Mouse (Mus musculus) adrenal gland, adult (tissue): ENCODE results near the gene Rsrc1.

Experiments used
- DNase-seq, 2 experiments: peaks; one replicate each; pipeline ENCODE4 v3.0.0; 2022 to 2023; ENCODE audit warnings: low spot score in 1 of 2; ENCODE audit not compliant: inconsistent age in 2 of 2

The Rsrc1 gene

DNA sequence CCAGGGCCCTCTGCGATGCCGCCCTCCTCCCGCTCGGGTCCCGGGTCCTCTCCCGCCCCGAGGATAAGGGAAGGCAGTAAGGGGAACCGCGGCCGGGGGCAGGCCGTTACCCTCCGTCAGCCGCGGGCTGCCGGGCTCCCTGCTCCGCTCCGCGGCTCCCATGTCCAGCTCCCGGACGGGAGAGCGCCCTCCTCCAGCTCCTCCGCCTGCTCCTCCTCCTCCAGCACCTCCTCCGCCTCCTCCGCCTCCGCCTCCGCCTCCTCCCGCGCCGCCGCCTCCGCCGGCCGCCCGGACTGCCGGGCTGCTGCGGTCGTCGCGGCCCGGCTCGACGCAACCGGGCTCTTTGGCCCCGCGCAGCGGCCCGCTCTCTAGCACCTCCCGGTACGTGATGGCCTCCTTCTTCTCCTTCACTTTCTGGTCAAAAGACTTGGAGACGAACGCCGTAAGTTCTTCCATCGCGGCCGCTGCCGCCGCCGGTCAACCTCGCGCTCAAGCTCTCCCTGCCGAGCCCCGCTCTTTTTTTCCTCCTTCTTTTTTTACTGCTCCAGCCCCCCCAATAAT is at the start of gene Rsrc1:
Gene Rsrc1, plus strand, starts transcription at position 290 of the 561 bp plus-strand sequence.
- DNase-seq, result peak; percentile 80 to 90

DNA sequence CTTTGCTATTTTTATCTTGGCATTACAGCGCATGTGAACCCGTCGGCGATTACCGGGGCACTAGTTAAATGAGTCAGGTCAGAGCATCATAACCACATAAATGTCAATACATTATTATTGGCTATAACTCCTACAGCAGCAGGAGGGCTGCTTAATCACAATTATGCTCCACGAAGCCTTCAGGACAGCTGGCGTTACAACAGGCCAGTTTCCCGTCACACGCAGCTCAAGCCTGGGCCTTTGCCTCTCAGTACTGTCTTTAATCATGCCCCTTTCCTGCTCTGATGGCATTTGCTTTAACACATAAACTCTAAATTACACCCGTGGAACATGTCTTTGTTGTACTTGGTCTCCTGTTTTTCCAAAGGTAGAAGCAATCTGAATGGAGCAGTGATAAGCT is 41.5 kb upstream of the Rsrc1 start:
- DNase-seq, result no peak

DNA sequence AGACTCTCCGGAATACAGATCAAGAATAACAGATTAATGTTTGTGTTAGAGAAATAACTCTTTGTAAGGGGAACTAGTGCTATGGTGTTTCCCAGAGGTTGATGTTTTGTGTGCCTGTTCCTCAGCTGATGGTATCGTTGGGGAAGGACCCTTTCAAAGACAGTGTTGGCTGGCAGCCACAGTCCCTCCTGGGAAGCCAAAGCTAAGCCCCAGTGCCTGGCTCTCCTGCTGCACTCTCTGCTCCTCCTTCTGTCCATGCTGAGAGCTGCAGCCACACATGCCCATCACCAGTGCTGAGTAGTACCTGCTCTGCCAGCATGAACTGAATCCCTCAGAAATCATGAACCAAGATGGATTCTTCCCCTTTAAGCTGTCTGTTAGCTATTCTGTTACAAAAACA is 26.1 kb upstream of the Rsrc1 start:
- no peak for DNase-seq

DNA sequence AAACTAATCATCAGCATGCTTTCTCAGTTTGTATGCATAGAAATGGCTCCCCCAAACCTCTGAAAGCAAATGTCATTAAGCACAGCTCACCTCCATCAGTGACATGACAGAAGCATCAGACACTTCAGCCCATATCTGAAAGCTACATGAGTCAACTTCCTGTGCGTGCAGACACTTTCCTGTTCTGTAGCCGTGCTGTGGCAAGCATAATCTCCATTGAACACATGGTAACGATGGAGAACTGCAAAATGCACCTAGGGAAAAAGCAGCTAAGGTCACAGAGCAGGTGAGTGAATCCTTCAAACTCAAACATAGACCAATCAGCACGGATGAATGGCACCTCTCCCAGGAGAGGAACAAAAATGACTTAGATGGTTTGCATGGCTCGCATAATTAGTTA is 21.2 kb upstream of the Rsrc1 start:
- no peak for DNase-seq

DNA sequence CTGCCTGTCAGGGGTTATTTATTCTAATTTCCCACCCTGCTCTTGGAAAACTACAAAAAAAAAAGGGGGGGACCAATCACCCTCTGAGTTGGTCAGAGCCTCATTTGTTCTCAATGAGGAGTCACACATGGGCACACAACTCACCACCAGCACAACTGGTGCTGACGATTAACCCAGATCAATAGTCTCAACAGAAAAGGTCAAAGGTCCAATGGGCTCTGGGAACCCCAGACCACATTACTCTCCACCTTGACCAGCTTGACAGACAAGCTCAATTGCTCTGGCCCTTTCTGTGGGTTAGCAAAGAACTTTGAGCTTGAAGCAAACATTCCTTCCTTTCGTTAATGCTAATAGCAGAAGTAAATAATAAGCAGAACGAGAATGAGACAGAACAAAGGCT is 16.3 kb upstream of the Rsrc1 start:
- no peak for DNase-seq

DNA sequence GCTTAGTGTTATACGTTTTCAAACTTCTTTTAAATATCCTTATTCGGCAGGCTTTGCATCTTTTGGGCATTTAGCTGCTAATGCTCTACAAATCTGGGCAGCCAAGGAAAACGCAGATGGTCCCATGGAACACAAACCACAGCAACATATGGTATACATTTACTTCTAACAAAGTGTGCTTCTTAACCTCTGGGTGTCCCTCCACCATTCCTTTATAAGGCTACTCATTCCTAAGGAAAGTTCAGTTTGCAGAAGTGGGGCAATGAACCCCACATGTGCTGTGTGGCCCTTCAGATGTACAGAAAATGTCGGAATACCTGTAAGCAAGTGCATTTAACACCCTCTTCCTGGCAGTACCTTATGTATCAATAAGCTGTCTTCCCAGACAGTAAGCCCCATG is 13.7 kb upstream of the Rsrc1 start:
- DNase-seq, result no peak

DNA sequence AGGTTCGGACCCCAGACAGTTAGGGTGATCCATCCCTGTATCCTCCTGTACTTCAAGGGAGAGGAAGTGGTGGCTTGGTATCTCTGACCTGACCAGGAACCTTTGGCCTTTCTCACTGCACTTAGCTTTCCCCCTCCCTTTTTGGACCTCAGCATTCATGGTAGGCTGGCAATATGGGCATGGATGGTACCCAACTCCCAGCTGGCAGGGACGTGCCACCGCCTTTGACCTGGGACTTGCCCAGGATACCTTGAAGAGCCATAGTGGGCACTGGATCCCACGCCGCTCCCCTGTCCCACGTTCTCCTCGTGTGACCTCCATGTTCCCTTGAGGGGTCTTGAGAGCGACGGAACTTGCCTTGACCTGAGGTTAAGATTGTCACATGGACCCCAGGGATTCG is 10.9 kb upstream of the Rsrc1 start:
- no peak for DNase-seq

DNA sequence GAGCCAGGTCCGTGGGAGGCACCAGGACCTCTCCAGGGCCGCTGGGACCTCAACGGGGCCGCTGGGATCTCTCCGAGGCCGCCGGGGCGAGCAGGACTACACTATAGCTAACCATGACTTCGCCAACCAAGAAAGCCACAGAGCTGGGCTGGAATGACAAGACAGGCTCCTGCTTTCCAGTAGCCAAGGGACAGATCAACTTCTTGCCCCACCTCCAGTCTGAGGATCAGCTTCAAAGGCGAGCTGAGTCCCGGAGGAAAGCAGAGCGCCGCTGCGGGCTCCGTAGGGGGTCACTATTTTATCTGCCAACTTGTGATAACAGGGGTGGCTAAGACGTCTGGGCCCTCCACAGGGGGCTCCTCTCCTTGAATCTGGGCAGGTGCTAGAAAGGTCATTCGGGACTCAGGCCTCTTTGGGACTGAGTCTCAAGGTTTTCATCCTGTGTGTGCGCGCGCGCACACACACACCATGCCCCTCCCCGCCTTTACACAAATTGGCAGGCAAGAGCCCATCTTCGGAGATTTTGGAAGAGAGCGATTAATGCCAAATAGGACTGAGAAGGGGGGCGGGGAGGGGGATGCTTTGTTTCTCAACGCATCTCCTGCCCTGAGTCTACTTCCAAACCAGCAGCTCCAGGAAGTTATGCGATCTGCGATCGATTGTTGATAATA is 10.4 kb upstream of the Rsrc1 start:
- DNase-seq, result peak in 1 of 2 experiments; percentile 26

DNA sequence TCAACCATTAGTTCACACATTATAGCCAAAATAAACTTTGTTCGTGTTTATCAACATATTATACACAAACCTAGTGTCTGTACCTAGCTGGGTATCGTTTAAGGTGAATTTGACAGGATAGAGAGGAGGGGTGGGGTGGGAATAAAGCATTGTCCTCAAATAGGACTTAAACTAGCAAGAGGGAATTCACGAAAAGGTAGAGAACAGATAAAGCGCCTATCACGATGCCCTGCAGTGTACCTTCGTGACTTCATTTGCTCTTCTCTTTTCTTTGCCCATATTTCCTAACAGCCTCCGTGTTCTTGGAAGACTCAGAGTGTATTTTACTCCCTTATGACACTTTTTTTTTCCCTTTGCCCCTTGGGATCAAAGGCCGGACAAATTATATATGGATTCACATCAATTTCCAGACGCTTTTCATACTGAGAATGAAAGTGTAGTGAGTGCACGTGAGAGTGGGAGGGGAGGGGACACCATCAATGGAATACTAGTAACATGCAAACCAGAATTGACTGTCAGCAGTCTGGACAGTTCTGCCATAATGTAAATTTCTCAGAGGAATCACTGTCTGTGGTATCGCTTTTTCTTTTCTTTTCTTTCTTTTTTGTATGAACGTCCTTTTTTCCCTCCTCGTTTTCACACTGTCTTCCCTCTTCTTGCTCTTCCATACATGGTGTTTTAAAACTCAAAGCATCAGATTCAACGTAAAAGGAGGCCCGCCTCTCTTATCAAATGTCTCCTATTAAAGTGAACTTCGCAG is 8.8 kb upstream of the Rsrc1 start:
- DNase-seq, result peak in 1 of 2 experiments; percentile 31

DNA sequence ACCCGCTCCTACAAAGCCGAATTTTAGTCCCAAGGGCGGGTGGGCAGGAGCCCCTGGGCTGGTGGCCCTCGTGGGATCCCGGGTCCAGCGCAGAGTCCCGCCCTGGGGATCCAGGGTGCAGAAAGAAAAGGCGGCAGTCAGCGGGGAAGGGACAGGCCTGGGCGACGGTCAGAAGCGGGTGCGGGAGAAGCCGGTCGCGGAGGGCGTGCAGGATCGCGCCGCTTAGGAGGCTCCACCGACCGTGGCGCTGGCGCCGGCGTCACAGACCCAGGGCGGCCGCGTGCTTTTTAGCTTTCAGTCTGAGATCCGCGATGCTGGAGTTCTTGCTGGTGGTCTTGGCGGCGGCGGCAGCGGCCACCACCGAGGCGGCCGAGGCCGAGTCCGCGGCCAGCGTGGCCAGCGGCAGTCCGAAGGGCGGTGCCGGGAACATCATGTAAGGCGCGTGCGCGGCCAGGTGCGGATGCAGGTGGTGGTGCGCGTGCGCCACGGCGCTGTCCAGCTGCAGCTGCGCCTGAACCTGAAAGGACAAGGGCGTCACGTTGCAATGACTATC is 7.7 kb upstream of the Rsrc1 start:
- DNase-seq, result peak; percentile 24 to 66

DNA sequence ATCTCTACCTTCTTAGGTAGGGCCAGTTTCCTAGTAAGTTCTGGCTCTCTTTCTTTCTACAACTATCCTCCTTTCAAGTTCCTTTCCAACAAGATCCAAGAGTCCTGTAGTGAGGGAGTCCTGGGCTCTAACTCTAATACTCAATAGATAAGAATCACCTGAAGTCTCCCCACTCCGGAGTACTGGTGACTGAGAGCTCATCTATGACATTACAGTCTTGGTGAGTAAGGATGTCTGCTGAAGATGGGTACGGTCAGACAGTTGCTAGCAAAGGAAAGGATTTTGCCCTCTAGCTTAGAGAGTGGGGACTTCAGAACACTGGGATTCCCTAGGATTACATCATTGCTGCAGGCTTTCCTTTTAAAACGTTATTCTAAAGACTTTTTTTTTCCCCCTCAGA is 6.7 kb upstream of the Rsrc1 start:
- no peak for DNase-seq

DNA sequence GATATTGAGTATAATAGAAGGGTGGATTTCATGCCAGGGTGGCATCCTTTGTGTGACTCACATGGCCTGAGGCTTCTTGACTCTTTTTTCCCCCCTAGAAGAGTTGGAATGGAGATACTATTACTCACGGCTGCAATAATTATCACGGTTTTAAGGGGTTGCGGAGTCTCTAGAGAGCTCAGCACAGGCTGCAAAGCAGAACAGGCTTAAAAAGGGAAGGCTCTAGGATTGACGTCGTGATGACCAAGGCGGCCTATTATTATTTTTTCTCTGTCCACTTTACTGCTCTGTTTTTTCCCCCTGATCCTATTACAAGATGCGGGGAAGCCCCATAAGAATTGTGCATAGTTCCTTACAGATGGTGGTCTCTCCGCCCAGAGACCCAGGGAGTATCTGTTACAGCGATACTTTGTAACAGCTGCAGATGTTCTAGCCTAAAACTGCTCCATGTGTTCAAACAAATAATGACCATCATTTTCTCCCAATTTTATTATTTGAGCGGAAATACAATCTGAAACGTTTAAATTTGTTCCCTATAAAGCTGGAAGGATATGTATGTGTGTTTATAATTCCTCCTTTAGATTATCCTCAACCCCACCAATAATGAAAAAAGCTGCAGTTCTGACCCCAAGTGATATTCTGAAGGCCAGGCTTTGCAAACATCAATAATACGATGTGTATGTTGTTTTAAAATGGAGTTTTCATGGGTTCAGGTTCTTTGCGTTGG is 4.1 kb upstream of the Rsrc1 start:
- DNase-seq, result peak in 1 of 2 experiments; percentile 22

DNA sequence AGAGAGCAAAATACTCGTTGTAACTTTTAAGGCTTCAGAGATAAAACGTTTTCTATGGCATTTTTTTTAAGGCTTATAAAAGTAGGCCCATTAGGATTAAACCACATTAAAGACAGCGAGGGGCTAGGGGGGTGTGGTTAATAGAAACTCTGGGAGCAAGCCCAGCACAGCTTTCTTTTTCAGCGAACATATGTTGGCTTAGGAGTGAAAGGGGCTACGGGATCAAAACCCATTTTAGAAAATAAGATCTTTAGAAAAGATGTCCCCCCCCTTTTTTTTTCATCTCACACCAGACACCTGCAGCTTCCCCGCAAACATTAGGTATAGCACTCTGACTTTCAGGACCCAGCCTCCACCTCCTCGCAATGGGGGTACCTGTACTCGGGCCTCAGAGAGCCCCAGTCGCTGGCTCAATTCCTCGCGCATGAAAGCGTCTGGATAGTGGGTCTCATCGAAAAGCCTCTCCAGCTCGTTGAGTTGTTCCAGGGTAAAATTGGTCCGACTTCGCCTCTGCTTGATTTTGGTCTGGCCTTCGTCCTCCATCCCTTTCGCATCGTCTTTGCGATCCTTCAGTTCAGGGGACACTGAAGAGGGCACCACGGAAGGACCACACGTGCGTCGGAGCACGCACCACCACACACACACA is 3.3 kb upstream of the Rsrc1 start:
- DNase-seq, result peak in 1 of 2 experiments; percentile 36

DNA sequence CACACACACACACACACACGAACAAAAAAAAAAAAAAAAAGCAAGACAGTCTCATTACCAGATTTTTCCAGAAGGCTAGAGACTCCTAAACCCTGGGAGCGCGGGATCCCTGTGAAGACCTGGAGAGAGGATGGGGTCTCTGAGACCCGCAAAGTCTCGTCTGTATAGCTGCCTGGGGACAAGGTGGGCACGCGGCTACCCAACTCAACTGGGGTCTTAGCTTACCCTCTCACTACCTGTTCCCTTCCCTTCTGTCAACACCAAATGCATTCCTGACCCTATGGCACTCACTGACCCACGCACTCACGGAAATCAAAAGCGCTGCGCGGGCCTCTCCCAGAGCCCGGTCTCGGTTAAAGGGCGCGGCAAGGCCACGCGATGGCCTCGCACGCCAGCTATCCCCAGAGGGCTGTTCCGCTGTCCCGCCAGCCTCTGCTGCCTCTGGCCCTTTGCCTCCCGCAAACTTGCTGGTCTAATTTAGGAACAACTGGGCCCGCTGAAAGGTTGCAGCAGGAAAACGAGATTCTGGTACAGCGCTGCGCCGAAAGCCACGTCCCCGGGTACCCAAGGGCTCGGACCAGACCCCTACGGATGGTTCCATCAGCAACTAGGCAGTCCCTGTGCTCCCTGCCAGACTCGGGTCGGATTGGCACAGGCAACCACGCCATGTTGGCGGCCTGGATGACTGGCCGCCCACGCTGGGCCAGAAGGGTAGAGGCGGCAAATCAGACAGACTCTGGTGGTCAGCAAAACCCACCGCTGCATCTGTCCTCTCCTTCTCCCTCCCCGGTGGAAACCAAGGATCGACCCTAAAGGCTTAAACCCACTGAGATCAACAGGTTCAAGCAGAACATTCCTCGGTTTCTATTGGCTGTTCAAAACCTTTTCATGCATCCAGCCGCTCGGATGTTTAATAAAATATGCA is 2.5 kb upstream of the Rsrc1 start:
- DNase-seq, result peak; percentile 30 to 67

DNA sequence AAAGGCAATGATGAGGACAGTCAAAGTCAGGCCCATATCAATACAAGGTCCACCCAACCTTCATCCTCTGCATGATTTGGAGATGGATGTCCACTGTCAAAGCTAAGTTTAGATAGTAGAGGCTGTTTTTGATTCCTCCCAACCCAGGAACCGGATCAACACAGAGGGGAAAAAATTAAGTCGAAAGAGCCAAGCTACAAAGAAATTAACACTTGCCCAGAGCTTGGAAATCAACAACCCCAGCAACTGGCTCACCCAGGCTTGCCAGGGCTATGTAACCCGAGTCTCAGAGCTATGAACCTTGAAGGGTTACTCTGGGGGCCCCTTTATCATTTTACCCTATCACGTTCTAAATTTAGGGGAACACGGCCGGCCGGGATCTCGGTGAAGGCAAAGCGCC is 1.7 kb upstream of the Rsrc1 start:
- peak in 1 of 2 experiments; percentile 32 for DNase-seq

DNA sequence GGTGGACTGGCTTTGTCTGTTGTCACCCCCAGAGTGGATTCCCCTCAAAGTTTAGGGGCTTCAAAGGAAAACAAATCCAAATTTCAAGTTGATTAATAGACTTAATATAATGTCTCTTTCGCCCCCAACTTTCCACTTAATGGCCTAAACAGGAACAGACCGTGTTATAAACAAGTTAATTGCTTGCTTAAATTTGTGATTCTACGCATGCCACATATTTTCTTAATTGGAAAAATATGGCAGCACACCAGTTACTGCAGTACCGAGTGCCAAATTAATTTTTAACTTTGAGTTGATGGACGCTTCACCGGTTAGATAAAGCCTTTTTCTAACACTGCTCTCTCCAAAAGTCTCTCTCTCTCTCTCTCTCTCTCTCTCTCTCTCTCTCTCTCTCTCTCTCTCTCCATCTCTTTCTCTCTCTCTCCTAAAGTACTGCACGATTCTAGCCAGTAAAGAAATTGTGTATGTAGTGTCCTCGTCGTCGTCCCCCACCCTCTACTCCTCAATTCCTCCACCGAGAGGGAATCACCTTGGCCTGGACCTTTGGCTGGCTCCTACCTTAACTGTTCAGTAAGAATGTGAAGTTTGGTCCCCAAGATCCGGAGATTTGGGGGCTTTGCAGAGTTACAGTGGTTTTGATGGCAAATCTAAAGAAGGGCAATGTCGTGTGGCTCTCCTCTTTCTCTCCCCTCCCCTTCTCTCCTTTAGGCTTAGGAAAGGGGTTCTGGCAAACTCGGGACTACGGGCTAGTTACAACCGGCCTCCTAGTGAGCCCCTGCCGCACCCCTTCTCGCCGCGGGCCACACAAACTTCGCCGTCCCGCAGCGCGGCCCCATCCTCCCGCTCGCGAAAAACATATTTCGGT is 847 bp upstream of the Rsrc1 start:
- DNase-seq, result peak in 1 of 2 experiments; percentile 43

DNA sequence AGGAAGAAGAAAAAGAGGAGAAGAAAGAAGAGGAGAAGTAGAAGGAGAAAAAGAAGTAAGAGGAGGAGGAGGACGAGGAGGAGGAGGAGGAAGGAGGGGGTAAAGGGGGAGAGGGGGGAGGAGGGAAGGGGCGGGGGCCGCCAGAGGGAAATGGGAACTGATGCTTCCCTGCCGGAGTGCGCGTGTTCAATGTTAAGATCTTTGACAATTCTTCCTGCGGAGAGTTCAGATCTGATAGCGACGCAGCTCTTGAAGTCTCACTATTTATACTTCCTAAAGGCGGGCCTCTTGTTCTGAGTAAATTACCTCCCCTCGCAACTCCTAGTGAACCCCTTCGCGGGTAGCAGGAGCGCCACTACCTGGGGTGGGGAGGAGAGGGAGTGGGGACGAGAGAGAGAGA is 516 bp downstream of the Rsrc1 start, which contains the start of gene Shox2:
Gene Shox2, minus strand, starts transcription at position 66 of the 400 bp plus-strand sequence.
- DNase-seq, result peak in 1 of 2 experiments; percentile 60

DNA sequence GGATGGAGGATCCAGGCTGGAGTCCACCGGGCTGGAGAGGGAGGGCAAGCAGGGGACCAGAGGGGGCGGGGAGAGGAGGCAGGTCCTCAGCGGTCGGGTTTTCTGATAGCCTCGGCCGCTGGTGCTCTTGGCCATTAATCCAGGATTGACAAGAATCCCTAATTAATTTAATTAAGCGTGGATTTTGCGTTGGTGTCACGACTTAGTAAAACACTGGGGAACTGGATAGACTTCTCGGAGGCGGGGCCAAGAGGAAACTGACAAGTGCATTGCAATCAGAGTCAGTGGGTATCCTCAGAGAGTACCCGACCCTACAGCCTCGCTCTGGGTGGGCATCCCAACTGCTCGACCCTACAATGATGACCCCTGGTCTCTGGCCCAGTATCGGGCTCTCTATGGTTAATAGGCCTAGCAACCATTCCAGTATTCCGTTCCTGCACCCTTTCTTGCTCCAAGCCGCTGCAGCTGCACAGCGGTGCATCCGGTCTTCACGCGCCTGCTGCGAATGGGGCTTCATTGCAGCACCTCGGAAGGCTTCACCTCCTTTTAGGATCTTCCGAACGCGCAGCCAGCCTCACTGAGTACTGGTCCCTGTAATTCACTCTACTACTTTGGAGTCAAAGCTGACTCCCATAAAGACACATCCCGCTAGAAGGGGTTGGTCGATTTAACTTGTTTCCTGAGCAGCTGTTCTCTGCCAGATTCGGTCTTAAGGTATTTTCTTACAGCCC is 1.2 kb downstream of the Rsrc1 start:
- peak; percentile 28 to 80 for DNase-seq
